Comparison of ENCODE assay signal across 16 mouse cellular contexts in genomic region chr9:51190655-51191054, GRCm38 (mm10). TPM values are rescaled to one million over a fixed set of nuclear protein-coding genes. Genes with fewer than 3 reads are reported as not detected.
"Had no signal": no experiment of that assay in that cellular context is flagged by ENCODE, and none has a peak within 500 bp of the region (broad histone marks: within the 10 kb centered on the region; RNA-seq: fewer than 3 reads in every experiment).

No protein-coding gene starts in this region.

- H3K9ac ChIP-seq: neural tube, embryonic 15.5 days; stomach, embryonic 15.5 days had no signal

- DNase-seq: retina, postnatal 1 day; right cerebral cortex, adult 18-20 months; right cerebral cortex, postnatal 14 days; right cerebral cortex, postnatal 25 days; right cerebral cortex, postnatal 4 days; spleen, adult 18-20 months; thymus, adult 18-20 months; thymus, adult 2 months; thymus, postnatal 14 days; thymus, postnatal 25 days; thymus, postnatal 36 days; thymus, postnatal 4 days had no signal

- H3K36me3 ChIP-seq: neural tube, embryonic 15.5 days; stomach, embryonic 15.5 days had no signal

- H3K4me2 ChIP-seq: neural tube, embryonic 15.5 days; stomach, embryonic 15.5 days had no signal

- H3K27ac ChIP-seq: neural tube, embryonic 15.5 days; stomach, embryonic 15.5 days; stomach, postnatal 0 days had no signal

- H3K4me1 ChIP-seq: neural tube, embryonic 15.5 days; stomach, embryonic 15.5 days had no signal

- H3K9me3 ChIP-seq: neural tube, embryonic 15.5 days; stomach, embryonic 15.5 days had no signal

- H3K27me3 ChIP-seq: neural tube, embryonic 15.5 days; stomach, embryonic 15.5 days had no signal

- H3K4me3 ChIP-seq: neural tube, embryonic 15.5 days; stomach, embryonic 15.5 days had no signal

RNA-seq across cellular contexts. Expression of gene Pou2af1, which starts 22.9 kb away (rescaled TPM):
- polyA plus RNA-seq: neural tube, embryonic 14.5 days had no signal

RNA-seq across cellular contexts. Expression of gene Gm32742, which starts 25.3 kb away (rescaled TPM):
- polyA plus RNA-seq: neural tube, embryonic 14.5 days; neural tube, embryonic 15.5 days had no signal
